Mouse (Mus musculus) kidney, embryonic 14.5 days (tissue): ENCODE measurements around the gene Dnajc8. TPM values are rescaled to one million over a fixed set of nuclear protein-coding genes. Genes with fewer than 3 reads are reported as not detected.

Experiments used
- ATAC-seq: fragments of 200-750 bp; cut with Nextera tagmentation; 2 replicates; pipeline ENCODE4 v1.8.0; 2017; ENCODE audit warnings: moderate number of reproducible peaks, mild to moderate bottlenecking, moderate TSS enrichment, moderate library complexity; ENCODE audit not compliant: low FRiP score, low TSS enrichment
- H3K27ac ChIP-seq: fragments of 300-500 bp; sonication (generic); 2 replicates; pipeline ENCODE4 v1.5.1; 2014; ENCODE audit warnings: low read depth, mild to moderate bottlenecking, low read length, moderate library complexity, mixed read lengths
- H3K27me3 ChIP-seq: fragments of 300-500 bp; sonication (generic); 2 replicates; pipeline ENCODE4 v1.6.1; 2014; ENCODE audit warnings: mild to moderate bottlenecking, low read length; ENCODE audit not compliant: control insufficient read depth, insufficient read depth
- H3K36me3 ChIP-seq: fragments of 300-500 bp; sonication (generic); 2 replicates; pipeline ENCODE4 v1.6.1; 2014; ENCODE audit warnings: low read length, mixed read lengths; ENCODE audit not compliant: control insufficient read depth, insufficient read depth
- H3K4me1 ChIP-seq: fragments of 300-500 bp; sonication (generic); 2 replicates; pipeline ENCODE4 v1.6.1; 2014; ENCODE audit warnings: low read length, mixed read lengths; ENCODE audit not compliant: control insufficient read depth, insufficient read depth
- H3K4me2 ChIP-seq: fragments of 300-500 bp; sonication (generic); replicated peaks from 2 replicates; pipeline ENCODE4 v1.6.1; 2014; ENCODE audit warnings: low read depth, mild to moderate bottlenecking, low read length
- H3K4me3 ChIP-seq: fragments of 300-500 bp; sonication (generic); 2 replicates; pipeline ENCODE4 v1.5.1; 2014; ENCODE audit warnings: mild to moderate bottlenecking, low read length
- H3K9ac ChIP-seq: fragments of 300-500 bp; sonication (generic); 2 replicates; pipeline ENCODE4 v1.6.1; 2014; ENCODE audit warnings: low read depth, mild to moderate bottlenecking, low read length, moderate library complexity
- H3K9me3 ChIP-seq: fragments of 300-500 bp; sonication (generic); 2 replicates; pipeline ENCODE4 v1.6.1; 2016; ENCODE audit warnings: low read length; ENCODE audit not compliant: control insufficient read depth
- WGBS: fragments of 180-500 bp; shearing (Covaris S2); extraction: QIAGEN DNeasy Blood & Tissue Kit; methylation state at CpG from one replicate; pipeline ENCODE4 v1.1.7; 2014; 5-methylcytosine and 5-hydroxymethylcytosine counted together
- polyA plus RNA-seq: library from polyadenylated mRNA; unstranded; fragments of >200 nt; fragmentation: Nextera tagmentation; extraction: Ambion mirVana; gene quantifications from 2 replicates; pipeline ENCODE4 v1.2.1, GENCODE M21; 2014

Dnajc8 gene
- polyA plus RNA-seq, 1 experiment from 2014 or later: 176 TPM

- Histone ChIP-seq H3K9me3 (no peaks in the 10 kb centered on the region), H3K27ac (no peak overlapping the region), H3K27me3 (no peaks in the 10 kb centered on the region), H3K9ac (no peak overlapping the region), H3K36me3 (no peaks in the 10 kb centered on the region), H3K4me3 (no peak overlapping the region), H3K4me1 (no peaks in the 10 kb centered on the region), H3K4me2 (no peak overlapping the region)
- no peak for ATAC-seq
- 75% methylated on average over 9 of the region's 9 CpGs for WGBS
Observed at GRCm38 (mm10) chr4:132571190-132571589, 35.8 kb downstream of the Dnajc8 start.

DNA sequence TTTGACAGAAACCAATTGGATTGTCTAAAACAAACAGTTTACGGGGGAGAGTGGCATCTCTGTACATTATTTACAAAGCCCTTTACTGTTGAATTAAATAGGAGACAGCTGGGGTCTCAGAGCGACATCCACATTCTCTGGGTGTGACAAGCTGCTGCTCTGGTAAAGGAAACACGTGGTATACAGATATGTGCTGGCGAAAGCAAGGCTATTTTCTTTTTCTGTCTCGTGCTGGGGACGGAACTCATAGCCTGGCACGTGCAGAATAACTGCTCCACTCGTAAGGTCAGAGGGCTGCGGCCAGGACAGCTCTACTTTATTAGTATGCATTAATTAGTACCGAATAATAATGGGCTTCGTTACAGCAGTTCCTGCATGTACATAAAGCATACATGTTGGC, 38.0 kb downstream of the Dnajc8 start:
- no peak overlapping the region for H3K4me2 ChIP-seq
- H3K9me3 ChIP-seq: no peaks in the 10 kb centered on the region
- WGBS: 61% methylated on average over 11 of the region's 11 CpGs
- ATAC-seq: no peak
- no peak overlapping the region for H3K27ac ChIP-seq
- H3K36me3 ChIP-seq: no peaks in the 10 kb centered on the region
- no peaks in the 10 kb centered on the region for H3K4me1 ChIP-seq
- H3K9ac ChIP-seq: no peak overlapping the region
- H3K27me3 ChIP-seq: no peaks in the 10 kb centered on the region
- H3K4me3 ChIP-seq: no peak overlapping the region

DNA sequence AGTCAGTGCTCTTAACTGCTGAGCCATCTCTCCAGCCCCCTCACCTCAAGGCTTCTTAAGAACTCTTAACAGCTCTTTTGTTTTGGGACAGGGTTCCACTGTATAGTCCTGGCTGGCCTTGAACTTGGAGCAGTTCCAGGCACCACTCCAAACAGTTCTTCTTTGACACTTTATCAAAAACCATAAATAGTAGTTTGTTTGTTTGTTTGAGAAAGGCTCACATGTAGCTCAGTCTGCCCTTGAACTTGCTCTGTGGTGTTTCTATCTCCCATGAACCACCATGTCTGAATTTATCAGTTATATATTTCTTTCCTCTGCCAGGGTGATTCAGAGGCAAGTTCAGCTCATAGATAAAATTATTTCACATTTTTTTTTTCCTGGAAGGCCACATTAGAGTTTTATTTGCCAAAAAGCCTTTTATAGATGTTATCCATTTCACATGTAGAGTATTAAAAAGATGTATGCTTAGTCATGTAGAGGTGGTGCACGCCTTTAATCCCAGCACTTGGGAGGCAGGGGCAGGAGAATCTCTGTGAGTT, 39.5 kb downstream of the Dnajc8 start:
- Histone ChIP-seq H3K4me1 (no peaks in the 10 kb centered on the region), H3K9ac (no peak overlapping the region), H3K4me2 (no peak overlapping the region), H3K9me3 (no peaks in the 10 kb centered on the region), H3K27me3 (no peaks in the 10 kb centered on the region), H3K27ac (no peak overlapping the region), H3K36me3 (no peaks in the 10 kb centered on the region), H3K4me3 (no peak overlapping the region)
- no peak for ATAC-seq
- WGBS: 80% methylated on average over 1 of the region's 1 CpGs

- no peaks in the 10 kb centered on the region for H3K4me1 ChIP-seq
- no peaks in the 10 kb centered on the region for H3K36me3 ChIP-seq
- no peaks in the 10 kb centered on the region for H3K27me3 ChIP-seq
- no peak overlapping the region for H3K4me3 ChIP-seq
- 56% methylated on average over 3 of the region's 3 CpGs for WGBS
- ATAC-seq: no peak
- no peak overlapping the region for H3K9ac ChIP-seq
- no peak overlapping the region for H3K4me2 ChIP-seq
- H3K9me3 ChIP-seq: 0 out of 2 replicates have a peak, but pooled peaks cover 3% of the 10 kb centered on the region
- H3K27ac ChIP-seq: no peak overlapping the region
Observed at GRCm38 (mm10) chr4:132583781-132584180, 48.4 kb downstream of the Dnajc8 start.

GRCm38 (mm10) chr4:132584975-132585374, 49.6 kb downstream of the Dnajc8 start:
- WGBS: 93% methylated on average over 2 of the region's 2 CpGs
- H3K36me3 ChIP-seq: no peaks in the 10 kb centered on the region
- no peak overlapping the region for H3K27ac ChIP-seq
- H3K9me3 ChIP-seq: 0 out of 2 replicates have a peak, but pooled peaks cover 3% of the 10 kb centered on the region
- H3K4me3 ChIP-seq: no peak overlapping the region
- H3K27me3 ChIP-seq: no peaks in the 10 kb centered on the region
- no peak overlapping the region for H3K4me2 ChIP-seq
- no peak overlapping the region for H3K9ac ChIP-seq
- H3K4me1 ChIP-seq: no peaks in the 10 kb centered on the region
- no peak for ATAC-seq

DNA sequence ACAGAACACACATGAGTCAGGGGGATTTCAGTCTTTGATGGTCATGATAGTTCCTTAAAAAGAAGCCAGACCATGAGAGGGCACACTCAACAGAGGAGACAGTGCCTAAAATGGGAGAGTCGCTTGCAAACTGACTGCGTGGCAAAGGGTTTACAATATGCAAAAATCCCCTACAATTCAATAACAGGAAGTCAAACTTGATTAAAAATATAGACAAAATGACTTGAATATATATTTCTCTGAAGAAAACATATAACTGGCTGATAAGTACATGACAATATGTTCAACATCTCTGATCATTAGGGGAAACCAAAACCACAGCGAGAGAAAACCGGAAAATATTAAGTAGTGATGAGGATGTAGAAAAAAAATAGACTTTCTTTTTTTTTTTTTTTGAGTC, 50.9 kb downstream of the Dnajc8 start:
- WGBS: 94% methylated on average over 4 of the region's 4 CpGs
- H3K27ac ChIP-seq: no peak overlapping the region
- no peaks in the 10 kb centered on the region for H3K4me1 ChIP-seq
- H3K4me3 ChIP-seq: no peak overlapping the region
- no peak for ATAC-seq
- no peak overlapping the region for H3K9ac ChIP-seq
- no peaks in the 10 kb centered on the region for H3K9me3 ChIP-seq
- H3K4me2 ChIP-seq: no peak overlapping the region
- no peaks in the 10 kb centered on the region for H3K36me3 ChIP-seq
- H3K27me3 ChIP-seq: no peaks in the 10 kb centered on the region

DNA sequence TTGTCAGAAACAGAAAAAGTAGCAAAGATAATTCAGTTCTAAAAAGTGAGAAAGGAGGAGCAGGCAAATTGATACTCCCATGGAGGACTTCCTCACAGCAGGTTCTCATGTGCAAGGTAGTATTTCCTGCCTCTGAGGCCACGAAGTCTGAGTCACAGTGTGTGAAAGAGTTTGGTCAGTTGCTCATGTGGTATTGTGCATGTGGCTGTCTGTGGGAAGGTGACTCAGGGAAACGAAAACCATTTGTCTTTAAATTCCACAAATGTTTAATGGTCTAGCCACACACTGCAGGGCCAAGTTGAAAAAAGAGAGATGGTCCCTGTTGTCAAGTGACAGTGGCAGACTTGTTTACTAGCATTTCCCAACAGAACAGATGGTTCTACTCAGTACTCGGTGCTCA, 53.2 kb downstream of the Dnajc8 start:
- H3K4me3 ChIP-seq: no peak overlapping the region
- no peak overlapping the region for H3K27ac ChIP-seq
- WGBS: 63% methylated on average over 3 of the region's 3 CpGs
- H3K4me2 ChIP-seq: no peak overlapping the region
- ATAC-seq: no peak
- H3K36me3 ChIP-seq: no peaks in the 10 kb centered on the region
- no peaks in the 10 kb centered on the region for H3K4me1 ChIP-seq
- H3K9ac ChIP-seq: no peak overlapping the region
- no peaks in the 10 kb centered on the region for H3K27me3 ChIP-seq
- no peaks in the 10 kb centered on the region for H3K9me3 ChIP-seq

GRCm38 (mm10) chr4:132590642-132591041, 55.3 kb downstream of the Dnajc8 start:
- ATAC-seq: no peak
- 86% methylated on average over 10 of the region's 10 CpGs for WGBS

GRCm38 (mm10) chr4:132592958-132593357, 57.6 kb downstream of the Dnajc8 start:
- H3K4me3 ChIP-seq: no peak overlapping the region
- no peaks in the 10 kb centered on the region for H3K9me3 ChIP-seq
- no peak overlapping the region for H3K9ac ChIP-seq
- WGBS: 92% methylated on average over 9 of the region's 9 CpGs
- no peaks in the 10 kb centered on the region for H3K4me1 ChIP-seq
- no peak overlapping the region for H3K4me2 ChIP-seq
- no peaks in the 10 kb centered on the region for H3K27me3 ChIP-seq
- ATAC-seq: no peak
- no peaks in the 10 kb centered on the region for H3K36me3 ChIP-seq
- no peak overlapping the region for H3K27ac ChIP-seq

More at GRCm38 (mm10) chr4:132590642-132591041, 55.3 kb downstream of the Dnajc8 start:
- no peak overlapping the region for H3K4me3 ChIP-seq
- no peaks in the 10 kb centered on the region for H3K36me3 ChIP-seq
- no peak overlapping the region for H3K27ac ChIP-seq
- H3K9ac ChIP-seq: no peak overlapping the region
- no peaks in the 10 kb centered on the region for H3K9me3 ChIP-seq
- no peaks in the 10 kb centered on the region for H3K27me3 ChIP-seq
- H3K4me2 ChIP-seq: no peak overlapping the region
- H3K4me1 ChIP-seq: no peaks in the 10 kb centered on the region
